Mouse (Mus musculus) ES-E14 (cell line): ENCODE data around the gene Cep164. TPM values are rescaled to one million over a fixed set of nuclear protein-coding genes. Genes with fewer than 3 reads are reported as not detected.

Experiments used
- DNase-seq: peaks from one replicate; pipeline ENCODE4 v3.0.0-alpha.2; 2013; ENCODE audit warnings: low read depth, low spot score
- H3K27ac ChIP-seq: 2 replicates; pipeline ENCODE4 v1.5.1; 2012; ENCODE audit warnings: low read depth, mild to moderate bottlenecking, low read length, moderate library complexity, mixed read lengths; ENCODE audit not compliant: poor library complexity, insufficient read depth, severe bottlenecking
- H3K36me3 ChIP-seq: 2 replicates; pipeline ENCODE4 v1.6.1; 2012; ENCODE audit warnings: mild to moderate bottlenecking, low read length, moderate library complexity, mixed read lengths; ENCODE audit not compliant: control insufficient read depth, poor library complexity, insufficient read depth, severe bottlenecking
- H3K4me1 ChIP-seq, 2 experiments: fragments of 150-350 bp in 1 of 2; sonication (generic) in 1 of 2; 2 replicates each; pipeline ENCODE4 v1.6.1; 2012; ENCODE audit warnings: low read length in 2 of 2, mild to moderate bottlenecking in 1 of 2, mixed read lengths in 1 of 2; ENCODE audit not compliant: control insufficient read depth in 2 of 2, insufficient read depth in 2 of 2, poor library complexity in 1 of 2
- H3K4me3 ChIP-seq, 2 experiments: fragments of 150-350 bp in 1 of 2; sonication (generic) in 1 of 2; 2 replicates each; pipeline ENCODE4 v1.5.1; 2012; ENCODE audit warnings: low read length in 2 of 2, low read depth in 1 of 2, mild to moderate bottlenecking in 1 of 2, mixed read lengths in 1 of 2; ENCODE audit not compliant: insufficient read depth in 1 of 2, poor library complexity in 1 of 2, severe bottlenecking in 1 of 2
- H3K9ac ChIP-seq: 2 replicates; pipeline ENCODE4 v1.6.1; 2012; ENCODE audit warnings: low read depth, mild to moderate bottlenecking, low read length, mixed read lengths; ENCODE audit not compliant: poor library complexity, insufficient read depth, severe bottlenecking
- H3K9me3 ChIP-seq: fragments of 150-350 bp; sonication (generic); 2 replicates; pipeline ENCODE4 v1.6.1; 2012; ENCODE audit warnings: low read depth, mild to moderate bottlenecking, low read length; ENCODE audit not compliant: control insufficient read depth, insufficient read depth
- CHD2 ChIP-seq: IDR thresholded peaks from 2 replicates; pipeline ENCODE4 v1.6.1; 2014; ENCODE audit warnings: mild to moderate bottlenecking, low read depth, low read length, inconsistent platforms
- HCFC1 ChIP-seq: IDR thresholded peaks from 2 replicates; pipeline ENCODE4 v1.6.1; 2012; ENCODE audit warnings: low read length, inconsistent platforms, borderline replicate concordance; ENCODE audit not compliant: insufficient read depth
- MAFK ChIP-seq: IDR thresholded peaks from 2 replicates; pipeline ENCODE4 v1.6.1; 2014; ENCODE audit warnings: mild to moderate bottlenecking, low read depth, low read length, inconsistent platforms; ENCODE audit not compliant: insufficient read depth
- ZC3H11A ChIP-seq: IDR thresholded peaks from 2 replicates; pipeline ENCODE4 v1.6.1; 2012; ENCODE audit warnings: low read depth, mild to moderate bottlenecking, inconsistent platforms, low read length, borderline replicate concordance
- ZNF384 ChIP-seq: IDR thresholded peaks from 2 replicates; pipeline ENCODE4 v1.6.1; 2012; ENCODE audit warnings: low read depth, low read length, inconsistent platforms
- in situ Hi-C, 2 experiments: fragments of 600-800 bp; cut with MboI; formaldehyde crosslinking; loops; one replicate each; pipeline ENCODE4 v1.15.1; 2025; ENCODE audit warnings: low sequenced_read_pairs in 2 of 2, inconsistent platforms in 1 of 2; ENCODE audit not compliant: unreplicated experiment in 2 of 2
- total RNA-seq: library from RNA; depleted of rRNA; stranded (reverse); fragments of 300-350 nt; gene quantifications from 2 replicates; pipeline ENCODE4 v1.2.3, GENCODE M21; 2012

Cep164 gene
- total RNA-seq, 1 experiment, result 19.1 TPM

DNA sequence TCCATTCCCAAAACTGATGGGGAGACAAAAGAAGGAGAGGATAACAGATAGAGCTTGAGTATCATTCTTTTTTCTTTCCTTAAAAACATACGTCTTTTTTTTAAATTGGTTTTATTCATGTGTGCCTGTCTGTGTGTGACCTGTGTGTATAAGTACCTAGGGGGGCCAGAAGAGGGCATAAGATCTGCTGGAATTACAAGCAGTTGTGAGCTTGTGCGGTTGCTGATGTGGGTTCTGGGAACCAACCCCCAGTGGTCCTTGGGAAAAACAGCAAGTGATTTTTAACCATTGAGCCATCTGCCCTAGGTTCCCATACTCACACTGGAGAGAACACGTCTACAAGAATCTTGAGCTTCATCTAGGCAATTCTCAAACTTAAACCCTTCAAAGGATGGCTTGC is 31.2 kb downstream of the Cep164 start:
- in situ Hi-C loops, result no loop called here
- Histone ChIP-seq H3K4me1 (peaks cover 0 to 8% of the 10 kb centered on the region in 2 experiments; a peak in 1 of 4 replicates), H3K9me3 (no peaks in the 10 kb centered on the region), H3K9ac (no peak overlapping the region), H3K36me3 (peaks cover 4% of the 10 kb centered on the region; the same call in 1 of the 2 replicates), H3K27ac (no peak overlapping the region), H3K4me3 (no peak overlapping the region)
- no peak for DNase-seq
- TF ChIP-seq MAFK, result no peak
- no peak for TF ChIP-seq ZNF384
- no peak for TF ChIP-seq HCFC1
- TF ChIP-seq CHD2, result no peak
- TF ChIP-seq ZC3H11A, result no peak

DNA sequence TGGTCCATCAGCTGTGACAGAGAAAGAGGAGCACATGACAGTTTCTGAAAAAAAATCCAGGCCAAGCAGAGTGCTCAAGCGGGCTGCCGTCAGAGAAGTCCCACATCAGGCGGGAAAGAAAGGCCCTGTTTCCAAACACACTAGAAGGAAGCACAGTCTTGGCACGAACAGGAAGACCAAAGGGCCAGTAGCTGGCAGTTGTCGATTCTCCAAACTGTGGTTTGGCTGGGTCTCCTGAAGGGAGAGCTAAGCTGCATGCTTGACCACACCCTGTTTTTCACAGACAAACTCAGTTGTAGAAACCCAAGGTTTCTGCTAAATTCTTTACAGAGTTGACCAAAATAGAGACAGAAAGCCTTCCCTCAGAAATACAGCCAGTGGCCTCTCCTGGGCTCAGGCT is 32.8 kb downstream of the Cep164 start:
- no peak for DNase-seq
- H3K4me1 ChIP-seq, result peaks cover 0 to 8% of the 10 kb centered on the region in 2 experiments; a peak in 1 of 4 replicates
- in situ Hi-C loops, result no loop called here
- H3K9me3 ChIP-seq, result no peaks in the 10 kb centered on the region
- no peak overlapping the region for H3K27ac ChIP-seq
- 0 out of 2 replicates have a peak, but pooled peaks cover 2% of the 10 kb centered on the region for H3K36me3 ChIP-seq
- no peak for TF ChIP-seq ZNF384
- no peak for TF ChIP-seq HCFC1
- TF ChIP-seq MAFK, result no peak
- TF ChIP-seq CHD2, result no peak
- no peak for TF ChIP-seq ZC3H11A
- H3K9ac ChIP-seq, result no peak overlapping the region
- H3K4me3 ChIP-seq, result no peak overlapping the region

DNA sequence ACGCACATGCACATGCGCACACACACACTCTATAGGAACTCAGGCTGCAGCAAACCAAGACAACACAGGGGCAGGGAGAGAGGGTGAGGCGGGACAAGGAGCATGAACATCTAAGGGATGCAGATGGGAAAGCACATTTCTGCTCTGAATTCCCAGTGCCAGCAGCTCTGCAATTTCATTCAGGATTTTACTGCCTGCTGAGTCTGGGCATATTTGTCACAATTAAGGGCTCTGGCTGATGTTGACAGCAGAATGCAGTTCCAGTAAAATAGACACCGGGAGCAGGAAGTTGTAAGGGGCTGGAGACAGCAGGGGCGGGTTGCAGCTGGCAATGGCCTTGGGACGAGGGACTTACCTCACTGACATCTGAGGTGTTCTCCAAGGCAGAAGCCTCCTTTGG is 34.8 kb downstream of the Cep164 start:
- DNase-seq, result no peak
- no peak overlapping the region for H3K27ac ChIP-seq
- no peak for TF ChIP-seq MAFK
- no peak for TF ChIP-seq CHD2
- no peak for TF ChIP-seq ZC3H11A
- no peak for TF ChIP-seq HCFC1
- TF ChIP-seq ZNF384, result no peak
- H3K4me1 ChIP-seq, result 0 out of 4 replicates have a peak, but pooled peaks cover 0 to 4% of the 10 kb centered on the region in 2 experiments
- in situ Hi-C loops, result no loop called here
- no peaks in the 10 kb centered on the region for H3K9me3 ChIP-seq
- no peak overlapping the region for H3K9ac ChIP-seq
- H3K4me3 ChIP-seq, result no peak overlapping the region
- 0 out of 2 replicates have a peak, but pooled peaks cover 2% of the 10 kb centered on the region for H3K36me3 ChIP-seq

DNA sequence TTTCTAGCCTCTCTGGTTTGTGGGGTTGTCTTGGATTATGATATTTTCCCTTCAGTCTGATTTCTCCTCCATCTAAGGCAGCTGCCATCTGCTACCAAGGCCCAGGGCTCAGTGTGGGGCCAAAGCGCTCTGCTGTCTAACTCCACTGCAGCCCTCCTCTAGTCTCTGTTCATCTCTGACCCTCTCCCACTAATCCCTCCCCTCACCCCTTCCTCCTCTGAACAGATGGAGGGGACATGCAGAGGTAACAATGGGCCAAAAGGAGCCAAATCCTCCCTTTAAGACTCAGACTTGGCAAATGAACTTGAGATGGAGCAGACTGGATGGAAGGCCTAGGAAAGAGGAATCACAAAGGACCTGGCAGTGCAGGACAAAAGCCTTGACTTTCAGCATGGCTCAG is 36.3 kb downstream of the Cep164 start:
- no peak overlapping the region for H3K9ac ChIP-seq
- in situ Hi-C loops, result no loop called here
- no peaks in the 10 kb centered on the region for H3K4me1 ChIP-seq
- TF ChIP-seq MAFK (no peak), ZC3H11A (no peak), ZNF384 (no peak), CHD2 (no peak), HCFC1 (no peak)
- 0 out of 2 replicates have a peak, but pooled peaks cover 2% of the 10 kb centered on the region for H3K36me3 ChIP-seq
- no peaks in the 10 kb centered on the region for H3K9me3 ChIP-seq
- H3K27ac ChIP-seq, result no peak overlapping the region
- no peak for DNase-seq
- H3K4me3 ChIP-seq, result no peak overlapping the region
